8 mouse cellular contexts compared by ENCODE assay signal in the genomic region with DNA sequence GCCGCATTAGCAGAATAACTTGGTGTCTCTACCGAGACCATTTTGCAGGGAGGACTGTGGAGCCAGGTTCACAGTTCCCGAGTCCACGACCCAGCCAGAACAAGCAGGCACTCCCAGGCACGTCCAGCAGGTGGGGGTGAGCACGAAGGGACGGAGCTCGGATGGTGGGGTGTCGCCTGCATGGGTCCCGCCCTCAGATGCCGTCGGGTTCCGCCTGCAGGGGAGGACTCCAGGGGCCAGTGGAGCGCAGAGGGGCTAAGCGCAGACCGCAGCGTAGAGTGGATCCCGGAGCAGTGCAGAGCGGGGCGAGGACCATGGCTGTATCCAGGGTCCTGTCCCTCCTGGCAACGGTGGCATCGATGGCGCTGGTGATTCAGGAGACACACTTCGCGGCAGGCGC. TPM values are rescaled to one million over a fixed set of nuclear protein-coding genes. Genes with fewer than 3 reads are reported as not detected.
A peak's percentile ranks its signal among the peaks of the same experiment; 100 is the strongest.
DNase-seq lines count a peak whose midpoint lies in the region; ATAC-seq and TF ChIP-seq lines count a peak whose summit lies in the region.

Gene Lamc3, plus strand, starts transcription at position 262 of the 400 bp plus-strand sequence.

- H3K4me1 ChIP-seq in E14TG2a.4 (replicated peaks; ENCODE audit: low read depth, low read length) = peaks cover 15% of the 10 kb centered on the region
- H3K4me1 ChIP-seq in forebrain, postnatal 0 days (ENCODE audit: insufficient read depth) = no peaks in the 10 kb centered on the region
- no peaks in the 10 kb centered on the region for H3K4me1 ChIP-seq in liver, embryonic 13.5 days (replicated peaks)
- H3K4me1 ChIP-seq in neural tube, embryonic 11.5 days (ENCODE audit: control insufficient read depth, insufficient read depth, low read length) = no peaks in the 10 kb centered on the region

- H3K27ac ChIP-seq in forebrain, postnatal 0 days (ENCODE audit: low read depth, low read length) = no peak within 1 kb of the TSS
- H3K27ac ChIP-seq in liver, embryonic 13.5 days = no peak within 1 kb of the TSS
- H3K27ac ChIP-seq in neural tube, embryonic 11.5 days (ENCODE audit: low read depth, low read length) = no peak within 1 kb of the TSS

- H3K9me3 ChIP-seq in E14TG2a.4 (ENCODE audit: low read length) = no peaks in the 10 kb centered on the region
- H3K9me3 ChIP-seq in forebrain, postnatal 0 days (ENCODE audit: low read length) = no peaks in the 10 kb centered on the region
- no peaks in the 10 kb centered on the region for H3K9me3 ChIP-seq in liver, embryonic 13.5 days (replicated peaks)
- H3K9me3 ChIP-seq in neural tube, embryonic 11.5 days (ENCODE audit: control insufficient read depth, low read length) = no peaks in the 10 kb centered on the region

- H3K4me3 ChIP-seq in E14TG2a.4 (replicated peaks; ENCODE audit: low read length) = peak within 1 kb of the TSS; percentile 73
- peak within 1 kb of the TSS; percentile 17; the same call in 1 of the 2 replicates for H3K4me3 ChIP-seq in forebrain, postnatal 0 days (ENCODE audit: low read depth, low read length)
- no peak within 1 kb of the TSS for H3K4me3 ChIP-seq in liver, embryonic 13.5 days (replicated peaks)
- H3K4me3 ChIP-seq in neural tube, embryonic 11.5 days (ENCODE audit: low read depth, low read length) = 0 out of 2 replicates have a peak within 1 kb of the TSS, but pooled peaks have one; percentile 8

- WGBS in forebrain, postnatal 0 days = 7% methylated on average over 26 of the region's 26 CpGs
- 7% methylated on average over 26 of the region's 26 CpGs for WGBS in liver, embryonic 13.5 days (ENCODE audit: insufficient replicate concordance)
- WGBS in neural tube, embryonic 11.5 days = 6% methylated on average over 26 of the region's 26 CpGs

- DNase-seq in adrenal gland, postnatal 10 days = peak; percentile 81
- no peak for DNase-seq in forebrain, postnatal 0 days
- peak; percentile 54 for DNase-seq in induced T-regulatory cell, adult 2 months (ENCODE audit: low read depth)
- no peak for DNase-seq in liver, embryonic 13.5 days
- peak; percentile 46 for DNase-seq in neural tube, embryonic 11.5 days (ENCODE audit: low spot score)
- DNase-seq in urinary bladder, postnatal 4 days (ENCODE audit: low spot score in 2 of 2) = peak; percentile 68 to 73
- DNase-seq in c-Kit-positive CD71-positive TER-119-positive erythroid progenitor cells, embryonic 14.5 days (ENCODE audit: low spot score) = no peak

- ATAC-seq in forebrain, postnatal 0 days = peak; percentile 27; the same call in 1 of the 2 replicates
- no peak for ATAC-seq in liver, embryonic 13.5 days (ENCODE audit: low read depth)
- no peak for ATAC-seq in neural tube, embryonic 11.5 days (ENCODE audit: insufficient read depth, low FRiP score, low TSS enrichment)

- peak; percentile 24; the same call in 1 of the 2 replicates for TF ChIP-seq CTCF in E14TG2a.4 (conservative IDR thresholded peaks at IDR 0.05; ENCODE audit: low read length)
- peak; percentile 62 for TF ChIP-seq CTCF in forebrain, postnatal 0 days (IDR thresholded peaks at IDR 0.05; ENCODE audit: low read depth)

- H3K36me3 ChIP-seq in E14TG2a.4 (ENCODE audit: insufficient read depth, low read length) = no peaks in the 10 kb centered on the region
- no peaks in the 10 kb centered on the region for H3K36me3 ChIP-seq in forebrain, postnatal 0 days (ENCODE audit: insufficient read depth)
- H3K36me3 ChIP-seq in liver, embryonic 13.5 days = no peaks in the 10 kb centered on the region
- H3K36me3 ChIP-seq in neural tube, embryonic 11.5 days (ENCODE audit: control insufficient read depth, insufficient read depth, low read length) = no peaks in the 10 kb centered on the region

- H3K27me3 ChIP-seq in E14TG2a.4 (ENCODE audit: insufficient read depth, low read length) = peaks cover 99% of the 10 kb centered on the region
- H3K27me3 ChIP-seq in forebrain, postnatal 0 days (ENCODE audit: insufficient read depth, low read length) = peaks cover 42% of the 10 kb centered on the region
- H3K27me3 ChIP-seq in liver, embryonic 13.5 days = peaks cover 76% of the 10 kb centered on the region
- H3K27me3 ChIP-seq in neural tube, embryonic 11.5 days (ENCODE audit: control insufficient read depth, insufficient read depth, low read length) = peaks cover 36% of the 10 kb centered on the region

- no peak within 1 kb of the TSS; the same call in 1 of the 2 replicates for H3K4me2 ChIP-seq in forebrain, postnatal 0 days (ENCODE audit: low read depth)
- H3K4me2 ChIP-seq in liver, embryonic 13.5 days = peak within 1 kb of the TSS; percentile 33
- peak within 1 kb of the TSS; percentile 23; the same call in 1 of the 2 replicates for H3K4me2 ChIP-seq in neural tube, embryonic 11.5 days (ENCODE audit: low read depth)

- H3K9ac ChIP-seq in forebrain, postnatal 0 days = no peak within 1 kb of the TSS
- no peak within 1 kb of the TSS for H3K9ac ChIP-seq in liver, embryonic 13.5 days
- no peak within 1 kb of the TSS for H3K9ac ChIP-seq in neural tube, embryonic 11.5 days (ENCODE audit: low read length)

RNA-seq across cellular contexts. Expression of gene Lamc3, which starts in this region (rescaled TPM):
- total RNA-seq in adrenal gland, postnatal 10 days (2021) = 10 to 100 TPM; 11.3 to 11.4 TPM
- 6.2 and 11.0 TPM in 2 replicates for total RNA-seq in forebrain, postnatal 0 days (2014; rRNA removed)
- 1.9 and 2.5 TPM in 2 replicates for polyA plus RNA-seq in forebrain, postnatal 0 days (2015; fragmentation: Nextera tagmentation; extraction: Ambion mirVana)
- 0.02 and 0.07 TPM in 2 replicates for polyA plus RNA-seq in liver, embryonic 13.5 days (2015; fragmentation: Nextera tagmentation; extraction: Ambion mirVana)
- 6.6 and 8.1 TPM in 2 replicates for polyA plus RNA-seq in neural tube, embryonic 11.5 days (2014; fragmentation: Nextera tagmentation; extraction: Ambion mirVana)

Comparison
In these comparisons a context has a peak if more than half of its experiments do, and no peak if none do; other contexts are left out.
1. DNase-seq: peak in adrenal gland, postnatal 10 days (single experiment), induced T-regulatory cell, adult 2 months (single experiment), neural tube, embryonic 11.5 days (single experiment) and urinary bladder, postnatal 4 days (2 of 2); none in forebrain, postnatal 0 days (single experiment), liver, embryonic 13.5 days (single experiment) and c-Kit-positive CD71-positive TER-119-positive erythroid progenitor cells, embryonic 14.5 days (single experiment).